Mouse (Mus musculus) layer of hippocampus, postnatal 36 days (tissue): Measurements from ENCODE around the gene Ikbke. TPM values are rescaled to one million over a fixed set of nuclear protein-coding genes. Genes with fewer than 3 reads are reported as not detected.

Experiments used
- DNase-seq, 2 experiments: peaks; one replicate each; pipeline ENCODE4 v3.0.0; 2022
- total RNA-seq, 2 experiments: library from RNA; stranded (reverse); gene quantifications; 2 replicates each; pipeline ENCODE4 v1.2.3; 2021

Gene Ikbke
- total RNA-seq, 2 experiments from 2014 or later = 1.6 to 2.7 TPM

GRCm38 (mm10) chr1:131238931-131239381 is 40.5 kb downstream of the Ikbke start:
- no peak for DNase-seq

- no peak for DNase-seq
These were observed 43.3 kb downstream of the Ikbke start for GRCm38 (mm10) chr1:131236077-131236476.

GRCm38 (mm10) chr1:131233527-131233926 is 45.9 kb downstream of the Ikbke start:
- DNase-seq = no peak

- DNase-seq = no peak
These were observed 50.7 kb downstream of the Ikbke start for GRCm38 (mm10) chr1:131228659-131229058.

GRCm38 (mm10) chr1:131228225-131228624 is 51.2 kb downstream of the Ikbke start:
- no peak for DNase-seq

- no peak for DNase-seq
These were observed 54.4 kb downstream of the Ikbke start for GRCm38 (mm10) chr1:131224848-131225471.

- DNase-seq = no peak
These were observed 56.1 kb downstream of the Ikbke start for GRCm38 (mm10) chr1:131223345-131223744.

- no peak for DNase-seq
These were observed 57.4 kb downstream of the Ikbke start for GRCm38 (mm10) chr1:131221822-131222590.

- no peak for DNase-seq
These were observed 60.5 kb downstream of the Ikbke start for GRCm38 (mm10) chr1:131218933-131219332.

GRCm38 (mm10) chr1:131213361-131213760 is 66.0 kb downstream of the Ikbke start:
- no peak for DNase-seq

- no peak for DNase-seq
These were observed 66.5 kb downstream of the Ikbke start for GRCm38 (mm10) chr1:131212956-131213355.

GRCm38 (mm10) chr1:131211655-131212054 is 67.8 kb downstream of the Ikbke start:
- no peak for DNase-seq

- DNase-seq = no peak
These were observed 69.4 kb downstream of the Ikbke start for GRCm38 (mm10) chr1:131209971-131210426.

GRCm38 (mm10) chr1:131208800-131209199 is 70.6 kb downstream of the Ikbke start:
- no peak for DNase-seq

- DNase-seq = no peak
These were observed 71.3 kb downstream of the Ikbke start for GRCm38 (mm10) chr1:131208081-131208480.

- peak; percentile 55 for DNase-seq
These were observed 71.9 kb downstream of the Ikbke start for GRCm38 (mm10) chr1:131207531-131207930.

- DNase-seq = no peak
These were observed 73.1 kb downstream of the Ikbke start for GRCm38 (mm10) chr1:131206342-131206741.

GRCm38 (mm10) chr1:131204461-131204860 is 74.9 kb downstream of the Ikbke start:
- no peak for DNase-seq

Other genes starting within 250 kb of the Ikbke start
- 10 to 100 TPM; 26.6 to 32.4 TPM for gene Mapkapk2, start 181.8 kb downstream of the Ikbke start, total RNA-seq
- 10 to 100 TPM; 19.6 to 19.9 TPM for gene Dyrk3, start 141.3 kb downstream of the Ikbke start, total RNA-seq
- gene Eif2d, start 126.4 kb downstream of the Ikbke start, total RNA-seq = 10 to 100 TPM; 36.6 to 41.2 TPM
- gene Rassf5, start 34.3 kb downstream of the Ikbke start, total RNA-seq = 10 to 100 TPM; 17.6 to 18.5 TPM
- 10 to 100 TPM; 75.2 to 89.9 TPM for gene Srgap2, start 247.7 kb upstream of the Ikbke start, total RNA-seq
- 1 to 10 TPM; 1.4 TPM for gene Fam72a, start 248.3 kb upstream of the Ikbke start, total RNA-seq